Mouse (Mus musculus): ENCODE results near the gene Nudt9.

Nudt9 gene

DNA sequence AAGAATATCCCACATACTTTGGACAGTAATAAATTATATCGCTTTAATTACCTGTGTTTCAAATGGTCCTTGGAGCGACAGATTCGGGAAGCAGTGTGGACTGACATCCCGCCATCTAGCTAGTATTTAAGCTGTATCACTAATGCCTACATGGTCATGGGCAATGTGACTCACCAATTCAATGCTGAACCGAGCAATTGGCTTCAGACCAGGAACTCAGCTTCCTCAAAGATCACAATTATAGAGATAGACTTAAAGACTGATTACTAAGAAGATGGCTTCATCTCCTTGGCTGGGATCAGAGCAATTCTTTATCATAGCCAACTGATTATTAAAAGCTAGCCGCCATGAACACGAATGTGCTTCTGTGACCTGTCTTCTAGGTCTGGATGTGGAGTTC, 31.4 kb downstream of the Nudt9 start, which contains the start of gene Gm17660:
TSS of gene Gm17660 (minus strand) at position 101 of the 400 bp plus-strand sequence.
- DNase-seq (ENCODE audit: extremely low spot score): no peak

DNA sequence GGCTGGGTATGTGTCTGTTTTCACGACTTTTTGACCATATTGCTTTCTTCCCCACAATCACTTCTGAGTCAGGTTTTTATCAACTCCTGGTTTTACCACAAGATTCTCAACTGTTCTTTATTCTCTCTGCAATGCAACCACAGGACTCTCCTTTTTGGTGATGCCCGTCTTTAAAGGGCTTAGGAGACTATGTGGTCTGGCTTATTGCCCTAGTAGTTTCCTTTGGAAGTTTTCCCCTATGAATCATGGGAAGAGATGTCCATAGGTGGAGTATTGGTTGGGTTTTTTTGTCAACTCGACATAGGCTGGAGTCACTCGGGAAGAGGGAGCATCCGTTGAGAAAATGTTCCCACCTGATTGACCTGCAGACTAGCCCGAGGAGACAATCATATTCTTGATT, 34.6 kb downstream of the Nudt9 start:
- DNase-seq (ENCODE audit: extremely low spot score): no peak

GRCm38 (mm10) chr5:104085366-104085765, 39.3 kb downstream of the Nudt9 start:
- no peak for DNase-seq (ENCODE audit: extremely low spot score)

DNA sequence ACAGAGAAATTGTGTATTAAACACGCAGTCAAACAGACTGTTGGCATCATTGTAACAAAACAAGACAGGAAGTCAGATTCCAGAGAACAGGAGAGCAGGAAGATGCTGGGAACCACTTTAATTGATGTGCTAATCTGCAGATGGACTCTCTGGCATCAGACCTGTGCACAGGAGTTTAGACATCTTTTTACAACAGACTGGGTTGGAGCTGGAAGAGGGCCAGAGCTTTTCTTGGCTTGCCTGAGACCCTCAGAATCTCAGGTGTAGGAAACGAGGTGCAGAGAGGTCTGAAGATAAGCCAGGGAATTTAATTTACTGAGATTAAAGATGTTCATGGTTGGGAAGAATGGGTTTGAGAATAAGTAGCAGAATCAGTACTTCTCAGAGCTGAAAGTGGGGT, 43.6 kb downstream of the Nudt9 start:
- DNase-seq (ENCODE audit: extremely low spot score): no peak

DNA sequence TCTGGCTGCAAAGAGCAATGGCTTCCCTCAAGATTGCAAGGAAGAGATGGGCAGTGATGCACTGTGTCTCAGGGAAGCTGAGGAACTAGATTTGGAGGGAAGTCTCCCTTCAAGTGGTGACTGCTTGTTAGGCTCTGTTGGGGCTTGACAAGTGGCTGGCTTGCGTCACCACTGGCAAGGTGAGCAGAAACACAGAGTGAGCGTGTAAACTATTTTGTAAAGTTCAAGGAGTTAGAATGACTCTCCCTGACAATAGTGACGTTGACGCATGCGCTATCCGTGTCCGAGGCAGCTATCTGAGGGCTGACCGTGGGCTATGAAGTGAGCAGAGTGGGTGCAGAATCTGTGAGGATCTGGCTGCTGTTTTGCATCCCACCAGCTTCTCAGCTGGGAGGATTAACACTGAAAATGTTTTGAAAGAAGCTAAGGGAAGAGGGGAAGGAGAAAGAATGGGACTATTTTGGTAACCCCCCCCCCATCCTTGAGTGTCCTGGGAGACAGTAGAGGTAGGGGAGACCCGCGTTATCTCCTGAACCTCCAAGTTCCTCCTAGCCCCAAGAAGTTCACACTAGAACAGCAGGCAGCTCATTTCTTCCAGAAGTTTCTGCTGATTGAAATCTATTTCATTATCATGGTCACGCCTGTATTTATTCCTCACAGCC, 49.4 kb downstream of the Nudt9 start:
- no peak for DNase-seq (ENCODE audit: extremely low spot score)

DNA sequence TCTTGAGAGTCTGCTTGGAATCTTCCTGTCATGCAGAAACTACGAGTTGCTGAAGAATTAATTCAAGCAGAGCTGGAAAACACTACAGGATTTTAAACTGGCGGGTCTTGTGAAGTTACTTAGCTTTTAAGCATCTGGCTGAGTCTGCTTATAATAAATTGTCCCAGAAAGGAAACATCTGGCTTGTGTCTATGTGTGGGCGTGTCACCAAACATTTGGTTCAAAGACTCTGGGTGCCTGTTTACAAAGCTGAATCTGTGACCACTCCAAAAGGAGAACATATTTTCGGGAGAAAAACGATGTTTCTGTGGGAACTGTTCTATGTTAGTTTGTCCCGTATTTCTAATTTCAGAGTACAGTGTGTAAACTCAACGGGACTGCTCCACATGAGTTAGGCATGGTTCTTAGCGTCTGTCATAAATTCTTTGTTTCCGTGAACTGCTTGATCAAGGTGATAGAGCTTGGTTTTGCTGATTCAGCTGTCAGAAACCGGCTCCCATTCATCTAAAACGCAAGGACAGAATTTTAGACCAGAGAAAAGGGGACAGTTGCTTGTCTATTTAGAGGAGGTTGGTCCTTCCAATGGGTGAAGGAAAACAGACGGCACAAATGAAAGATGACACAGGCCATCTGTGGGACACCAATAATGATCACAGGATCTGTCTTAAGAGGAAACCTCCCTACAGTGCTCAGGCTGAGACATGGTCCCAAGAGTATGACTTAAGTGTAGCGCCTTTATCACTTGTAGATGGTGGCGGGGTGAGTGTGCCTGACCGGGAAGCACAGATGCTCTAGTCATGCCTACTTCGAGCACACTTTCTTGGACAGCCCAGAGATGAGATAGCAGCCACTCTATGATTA, 50.2 kb downstream of the Nudt9 start:
- no peak for DNase-seq (ENCODE audit: extremely low spot score)

DNA sequence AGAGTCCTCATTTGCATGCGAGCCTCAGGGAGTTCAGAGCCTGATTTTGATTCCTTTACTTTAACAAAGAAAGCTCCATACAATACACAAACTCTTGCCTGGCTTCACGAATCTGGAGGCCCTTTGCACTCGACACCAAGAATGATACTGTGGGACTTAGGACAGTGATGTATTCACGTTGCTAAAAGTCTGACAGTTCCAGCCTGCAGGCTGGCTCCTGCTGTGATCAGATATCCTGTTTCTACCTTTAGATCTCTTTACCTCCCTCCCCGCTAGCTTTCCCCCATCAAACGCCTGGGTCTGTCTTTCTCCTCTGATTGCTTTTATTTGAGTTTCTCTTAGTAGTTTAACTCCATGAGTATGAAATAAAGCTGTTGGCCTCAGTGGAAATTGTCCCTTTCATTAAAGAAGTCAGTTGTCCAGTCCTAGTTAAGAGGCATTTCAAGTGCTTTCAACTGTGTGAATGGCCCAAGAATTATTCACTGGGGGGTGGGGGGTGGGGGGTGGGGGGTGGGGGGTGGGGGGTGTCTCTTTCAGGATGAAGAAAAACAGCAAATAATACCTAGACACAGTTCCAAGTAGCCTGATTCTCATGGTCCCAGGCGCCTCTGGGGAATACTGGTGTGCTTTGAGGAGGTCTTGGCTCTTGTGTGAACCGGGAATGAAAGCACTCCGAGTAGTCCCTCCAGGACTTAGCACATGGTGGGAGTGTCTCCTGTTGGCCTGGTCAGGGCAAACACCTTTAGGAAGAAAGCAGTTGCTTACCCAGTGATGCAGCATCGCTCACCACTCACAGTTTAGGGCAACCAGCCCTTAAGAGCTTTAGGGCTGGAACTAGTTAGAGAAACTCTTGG, 55.8 kb downstream of the Nudt9 start:
- DNase-seq (ENCODE audit: extremely low spot score): peak; percentile 26

- DNase-seq (ENCODE audit: extremely low spot score): no peak
Measured at GRCm38 (mm10) chr5:104103171-104103570, 57.1 kb downstream of the Nudt9 start.

DNA sequence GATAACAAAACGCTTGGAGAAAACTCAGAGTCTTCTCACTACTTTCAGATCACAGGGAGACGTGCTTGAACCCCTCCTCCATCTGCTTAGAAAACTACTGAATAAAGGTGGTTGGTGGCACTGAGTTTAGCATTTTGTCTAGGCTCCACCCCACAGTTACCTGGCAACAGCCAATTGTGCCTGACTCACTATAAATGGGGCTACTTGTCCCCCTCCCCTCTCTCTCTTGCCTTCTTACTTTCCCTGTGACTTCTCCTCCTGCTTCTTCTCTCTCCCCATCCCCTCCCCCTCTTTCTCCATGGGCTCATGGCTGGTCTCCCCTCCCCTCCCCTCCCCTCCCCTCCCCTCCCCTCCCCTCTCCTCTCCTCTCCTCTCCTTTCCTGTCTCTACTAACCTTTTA, 58.0 kb downstream of the Nudt9 start:
- no peak for DNase-seq (ENCODE audit: extremely low spot score)

DNA sequence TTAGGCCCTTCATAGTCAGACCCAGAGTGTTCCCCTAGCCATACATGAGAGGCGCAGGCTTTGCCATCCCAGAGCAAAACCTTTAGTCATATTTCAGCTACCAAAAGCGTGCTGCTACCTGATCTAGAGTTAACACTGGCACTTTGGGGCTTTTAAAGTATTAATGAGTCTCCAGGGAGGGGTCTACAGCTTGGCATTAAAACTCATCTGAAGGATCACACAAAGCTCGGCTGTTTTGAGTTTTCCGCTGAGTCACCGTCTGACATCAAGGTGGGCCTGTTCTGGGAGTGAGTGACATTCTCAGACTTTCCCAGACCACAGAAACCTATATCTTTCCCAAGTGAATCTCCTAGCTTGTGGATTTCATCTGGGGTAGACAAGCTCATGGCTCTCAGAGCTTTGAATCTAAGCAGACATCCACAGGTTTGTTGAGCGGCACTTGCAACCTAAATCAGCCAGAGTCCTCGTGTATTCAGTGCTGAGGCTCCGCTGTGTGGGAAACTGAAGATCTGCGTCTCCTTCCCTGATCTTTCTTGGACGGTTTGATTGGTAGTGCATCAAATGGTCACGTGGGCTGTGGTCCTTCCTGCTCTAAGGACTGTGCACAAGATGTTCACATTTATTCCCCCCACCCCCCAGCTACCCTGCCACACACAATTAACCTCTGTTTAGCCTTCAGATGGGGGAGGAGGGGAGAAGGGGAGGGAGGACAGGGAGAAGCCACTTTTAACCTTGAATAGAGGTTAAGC, 62.2 kb downstream of the Nudt9 start:
- DNase-seq (ENCODE audit: extremely low spot score): no peak

DNA sequence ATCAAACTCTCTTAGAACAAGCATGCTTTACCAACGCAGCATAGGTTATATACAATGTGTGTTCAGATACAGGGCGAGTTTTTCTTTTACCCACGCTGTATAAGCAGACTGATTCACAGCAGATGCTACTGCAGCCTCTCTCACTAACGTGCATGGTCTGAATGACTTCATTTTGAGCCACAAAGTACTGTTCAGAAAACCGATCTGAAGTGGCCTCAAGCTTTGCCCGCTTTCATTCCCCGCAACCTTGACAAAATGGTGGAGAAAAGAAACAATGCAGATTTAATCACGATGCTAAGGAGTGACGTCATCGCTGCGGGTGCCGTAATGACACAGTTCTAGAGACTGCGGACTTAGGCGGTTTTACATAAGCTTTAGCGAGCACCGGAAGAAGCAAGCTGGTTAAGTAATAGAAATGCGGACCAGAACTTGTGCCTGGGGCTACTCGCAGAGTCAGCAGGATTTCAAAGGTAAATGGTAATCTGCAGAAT, 62.8 kb downstream of the Nudt9 start:
- no peak for DNase-seq (ENCODE audit: extremely low spot score)

GRCm38 (mm10) chr5:104109516-104109915, 63.4 kb downstream of the Nudt9 start:
- DNase-seq (ENCODE audit: extremely low spot score): peak; percentile 55

- DNase-seq (ENCODE audit: extremely low spot score): peak; percentile 71
Measured at GRCm38 (mm10) chr5:104110171-104110920, 64.2 kb downstream of the Nudt9 start.

DNA sequence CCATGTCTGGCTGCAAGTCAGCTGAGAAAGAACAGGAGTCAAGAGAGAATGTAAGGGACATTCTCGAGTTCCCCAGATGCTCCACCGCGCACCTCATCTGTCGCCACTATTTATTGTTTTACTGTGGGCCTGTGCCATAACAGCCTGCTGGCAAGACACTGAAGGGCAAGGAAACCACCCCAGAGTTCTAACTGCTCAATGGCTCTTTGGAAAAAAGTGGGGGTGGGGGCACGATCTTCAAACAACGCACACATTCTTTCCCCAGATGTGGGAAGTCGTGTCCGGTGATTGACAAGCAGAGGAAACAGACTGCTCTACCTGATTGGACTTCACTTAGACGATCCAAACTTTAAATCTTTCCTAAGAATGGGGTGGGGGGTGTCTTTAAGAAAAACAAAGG, 65.9 kb downstream of the Nudt9 start:
- DNase-seq (ENCODE audit: extremely low spot score): peak; percentile 63

DNA sequence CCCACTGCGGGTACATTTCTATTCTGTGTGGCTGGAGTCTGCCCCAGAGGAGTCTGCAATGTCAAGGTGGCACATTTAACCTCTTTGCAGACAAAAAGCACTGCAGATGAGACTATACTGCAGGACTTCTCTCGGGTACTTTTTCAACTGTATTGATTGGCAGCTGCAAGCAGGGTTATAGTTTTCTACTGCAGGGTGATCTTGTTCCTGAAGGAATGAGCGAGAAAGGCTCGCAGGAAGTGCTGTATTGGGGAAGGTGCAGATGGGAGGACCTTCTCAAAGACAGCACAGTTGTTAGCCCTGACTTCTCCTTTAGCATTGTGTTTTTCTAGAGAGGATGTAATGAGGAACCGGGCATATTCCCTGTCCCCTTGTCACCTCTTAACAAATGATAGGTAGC, 66.4 kb downstream of the Nudt9 start:
- peak; percentile 54 for DNase-seq (ENCODE audit: extremely low spot score)

DNA sequence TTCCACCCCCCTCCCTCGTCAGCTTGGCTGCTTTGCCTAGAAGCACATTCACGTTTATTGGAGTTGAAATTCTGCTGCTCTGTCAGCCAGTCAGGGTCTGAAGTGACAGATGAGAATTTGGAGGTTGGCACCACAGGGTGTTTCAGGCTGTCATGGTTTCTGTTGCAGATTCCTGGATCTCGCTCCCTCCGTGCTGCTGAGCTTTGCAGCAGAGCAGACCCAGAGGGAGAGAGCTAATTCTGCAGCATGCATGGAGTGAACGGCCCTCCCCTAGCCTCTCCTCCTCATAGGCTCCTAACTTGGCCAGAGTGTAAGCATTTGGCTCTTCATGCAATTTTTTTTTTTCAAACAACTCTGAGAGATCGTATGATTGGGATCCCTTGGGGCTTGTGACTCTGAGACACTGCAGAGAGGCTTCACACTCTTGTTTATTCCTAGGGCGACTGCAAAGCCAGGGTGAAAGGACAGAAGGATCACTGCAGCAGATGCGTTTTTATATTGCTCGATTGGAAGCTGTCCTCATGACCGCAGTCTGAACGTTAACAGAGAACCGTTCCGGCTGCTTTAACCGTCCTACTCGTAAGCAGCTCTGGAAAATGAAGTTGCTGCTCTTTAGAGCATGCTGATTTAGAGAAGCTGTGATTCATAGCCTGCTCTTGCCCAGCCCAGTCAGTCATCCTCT, 67.5 kb downstream of the Nudt9 start, which contains the start of gene Sparcl1:
TSS of gene Sparcl1 (minus strand) at position 243 of the 682 bp plus-strand sequence.
- no peak for DNase-seq (ENCODE audit: extremely low spot score)
